Mouse (Mus musculus) inflammation-experienced regulatory T-cells, adult 6 months (primary cell): Measurements from ENCODE around the gene Ccdc88b. TPM values are rescaled to one million over a fixed set of nuclear protein-coding genes. Genes with fewer than 3 reads are reported as not detected.

Source experiments
- ATAC-seq: one replicate; pipeline ENCODE4 v1.8.0; 2017
- polyA plus RNA-seq, 3 experiments: library from polyadenylated mRNA; unstranded; fragments of 100-300 nt; shearing (Covaris generic); gene quantifications; one replicate each; pipeline ENCODE4 v1.2.1; 2017

The Ccdc88b gene
- polyA plus RNA-seq, 3 experiments from 2014 or later = 4.4 to 5.8 (median 4.7) TPM

DNA sequence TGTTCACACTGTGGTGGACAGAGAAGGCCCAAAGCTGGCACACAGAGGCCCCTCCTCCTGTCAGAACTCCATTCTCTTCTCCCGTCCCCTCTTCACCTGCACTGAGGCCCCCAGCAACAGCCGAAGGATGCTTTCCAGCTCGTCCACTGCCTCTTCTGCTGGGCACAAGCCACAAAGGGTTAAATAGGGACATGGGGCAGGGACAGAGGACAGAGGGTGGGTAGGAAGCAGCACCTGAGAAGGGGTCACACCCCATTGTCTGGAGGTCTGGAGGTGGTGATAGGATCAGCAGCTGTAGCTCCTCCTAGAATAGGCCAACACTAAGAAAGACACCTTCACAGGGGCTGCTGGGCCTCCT, 1.0 kb downstream of the Ccdc88b start:
- ATAC-seq = no peak

DNA sequence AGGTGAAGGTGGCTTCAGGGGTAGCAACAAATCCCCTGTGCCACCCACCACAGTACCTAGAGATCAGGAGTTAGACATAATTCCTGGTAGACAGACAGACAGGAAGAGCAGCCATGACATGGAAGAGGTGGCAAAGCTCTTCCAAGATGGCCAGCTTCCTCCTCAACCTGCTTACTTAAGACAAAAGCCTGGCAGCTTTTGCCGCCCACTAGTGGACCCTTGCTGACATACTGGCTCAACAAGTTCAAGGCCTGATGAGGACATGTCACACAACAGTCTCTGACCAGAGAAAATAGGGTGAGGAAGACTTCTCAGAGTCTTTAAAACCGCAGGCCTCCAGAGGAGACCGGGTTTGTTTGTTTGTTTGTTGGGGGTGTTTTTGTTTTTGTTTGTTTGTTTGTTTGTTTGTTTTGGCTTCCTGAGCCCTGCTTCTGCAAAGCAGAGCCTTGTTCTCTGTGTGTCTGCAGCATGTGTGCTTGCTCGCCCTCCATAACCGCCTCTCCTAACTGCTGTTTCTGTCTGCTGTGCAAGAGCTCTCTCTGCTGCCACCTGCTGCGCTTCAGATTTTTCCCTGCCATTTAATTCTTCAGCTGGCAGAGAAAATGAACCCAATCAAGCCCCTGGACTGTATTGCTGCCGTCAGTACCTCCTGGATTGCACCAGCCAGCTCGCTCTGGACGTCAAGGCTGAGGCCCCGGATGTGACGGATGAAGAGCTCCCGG, 1.6 kb downstream of the Ccdc88b start:
- ATAC-seq = no peak

DNA sequence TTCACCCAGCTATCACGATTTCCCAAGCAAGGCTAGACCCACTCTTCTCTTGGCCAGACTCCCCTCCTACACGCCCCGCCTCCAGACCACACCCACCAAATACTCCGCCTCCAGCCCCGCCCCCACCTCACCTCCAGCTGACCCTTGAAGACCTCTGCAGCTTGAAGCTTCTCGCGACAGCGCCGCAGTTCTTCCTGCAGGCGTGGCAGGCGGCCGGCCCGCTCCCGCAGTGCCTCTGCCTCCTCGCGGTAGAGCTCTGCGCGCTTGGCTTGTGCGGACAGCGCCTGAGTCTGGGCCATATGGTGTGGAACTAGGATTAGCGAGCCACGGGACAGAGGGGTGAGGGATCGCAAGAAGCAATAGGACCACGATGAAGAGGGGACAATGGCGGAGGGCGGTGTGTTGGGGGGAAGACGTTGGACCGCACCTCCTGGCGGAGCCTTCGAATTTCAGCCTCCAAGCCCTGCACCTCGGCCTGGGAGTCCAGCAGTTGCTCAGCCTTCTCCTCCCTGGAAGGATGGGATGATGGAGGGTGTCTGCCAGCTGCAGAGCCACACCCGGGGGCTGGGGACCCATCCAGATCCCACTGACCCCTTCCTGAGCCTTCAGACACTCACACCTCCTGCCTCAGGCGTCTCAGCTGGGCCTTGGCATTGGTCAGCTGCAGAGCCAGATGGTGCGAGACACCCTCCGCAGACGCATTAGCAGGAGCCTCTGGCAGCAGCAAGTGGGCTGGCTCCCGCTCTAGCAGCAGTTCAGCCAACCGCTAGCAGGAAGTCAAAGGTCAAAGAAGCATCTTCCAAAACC, 2.6 kb downstream of the Ccdc88b start:
- ATAC-seq = no peak

DNA sequence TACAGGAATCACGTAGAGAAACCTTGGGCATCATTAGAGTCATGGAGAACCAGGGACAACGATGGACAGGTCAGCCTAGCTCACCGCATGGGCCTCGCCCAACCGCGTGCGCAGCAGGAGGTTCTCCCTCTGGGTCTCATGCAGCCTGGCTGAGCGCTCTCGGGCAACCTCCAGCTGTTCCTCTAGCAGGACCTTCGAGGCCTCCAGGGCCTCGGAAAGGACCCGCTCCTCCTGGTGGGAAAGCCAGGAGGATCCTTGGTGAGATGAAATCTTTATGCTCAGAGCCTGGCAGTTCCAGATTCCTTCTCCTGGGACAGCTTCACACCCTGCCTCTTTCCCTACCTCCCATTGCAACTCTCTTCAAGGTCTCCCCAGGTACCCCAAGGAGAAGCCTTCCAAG, 3.4 kb downstream of the Ccdc88b start:
- ATAC-seq = no peak

DNA sequence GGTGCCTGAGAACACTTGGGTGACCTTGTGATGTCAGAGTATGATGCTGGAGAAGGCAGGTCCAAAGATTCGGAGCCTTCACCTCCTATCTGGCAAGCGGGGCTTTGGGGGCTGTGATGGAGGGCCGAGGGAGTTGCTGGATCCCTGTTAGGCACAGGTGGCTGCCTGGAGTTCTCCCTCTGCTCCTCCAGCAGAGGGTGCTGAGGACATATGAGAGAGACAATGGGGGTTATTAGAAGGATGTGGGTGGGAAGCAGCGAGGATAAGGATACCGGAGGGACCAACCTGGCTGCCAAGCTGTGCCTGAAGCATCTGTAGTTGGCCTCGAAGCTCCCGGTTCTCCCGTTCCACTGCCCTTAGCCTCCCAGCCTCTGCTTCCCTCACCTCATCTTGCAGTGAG, 4.1 kb downstream of the Ccdc88b start:
- no peak for ATAC-seq

DNA sequence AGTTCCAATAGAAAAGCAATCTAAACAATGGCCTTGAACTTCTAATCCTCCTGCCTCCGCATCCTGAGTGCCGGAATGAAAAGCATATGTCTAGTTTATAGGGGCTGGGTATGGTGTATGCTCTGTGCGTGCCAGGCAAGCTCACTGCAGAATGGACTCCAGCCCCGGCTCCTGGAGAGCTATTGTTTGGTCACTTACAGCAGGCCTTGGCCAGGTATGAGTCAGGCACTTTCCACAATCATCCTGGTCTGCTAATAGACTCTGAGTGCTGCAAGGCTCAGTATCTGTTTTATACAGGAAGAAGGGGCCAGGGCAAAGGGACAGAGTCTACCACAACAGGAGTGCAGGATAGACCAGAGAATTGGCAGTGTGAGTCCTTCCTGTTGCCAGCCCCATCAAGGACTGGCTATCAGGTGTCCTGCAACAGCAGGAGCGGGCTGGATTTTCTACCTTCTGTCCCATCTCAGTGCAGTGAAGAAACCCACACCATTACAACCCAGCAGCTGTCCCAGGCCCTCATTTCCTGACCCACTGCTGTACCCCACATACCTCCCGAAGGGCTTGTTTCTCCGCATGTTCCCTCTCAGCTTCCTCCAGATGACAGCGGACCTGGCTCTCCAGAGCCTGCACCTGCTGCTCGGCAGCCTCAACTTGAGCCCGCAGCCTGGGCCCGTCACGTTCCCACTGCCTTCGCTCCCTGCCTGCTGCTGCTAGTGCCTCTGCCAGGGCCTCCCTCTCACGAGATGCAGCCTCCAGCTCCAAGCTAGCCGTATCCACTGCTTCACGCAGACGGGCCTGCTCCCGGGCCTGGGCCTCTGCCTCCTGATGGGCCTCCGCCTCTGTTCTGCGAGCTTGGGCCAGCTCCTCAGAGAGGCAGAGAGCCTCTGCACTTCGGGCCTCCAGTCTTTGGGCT, 5.4 kb downstream of the Ccdc88b start:
- no peak for ATAC-seq

DNA sequence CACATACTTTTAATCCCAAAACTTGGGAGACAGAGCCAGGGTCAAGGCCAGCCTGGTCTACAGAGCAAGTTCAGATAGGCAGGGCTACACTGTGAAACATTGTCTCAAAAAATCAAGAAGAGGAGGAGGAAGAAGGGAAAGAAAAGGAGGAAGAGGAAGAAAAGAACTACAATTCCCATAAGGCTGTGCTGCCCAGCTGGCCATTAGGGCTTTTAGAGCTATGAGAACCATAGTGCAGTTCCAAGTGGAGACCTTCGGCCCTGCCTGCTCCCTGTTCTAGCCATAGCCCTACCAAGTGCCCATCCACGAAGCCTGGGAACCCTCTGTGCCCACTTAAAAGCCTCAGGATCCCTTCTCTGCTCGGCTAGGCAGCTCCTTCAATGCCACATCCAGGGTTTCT, 6.5 kb downstream of the Ccdc88b start:
- ATAC-seq = no peak

DNA sequence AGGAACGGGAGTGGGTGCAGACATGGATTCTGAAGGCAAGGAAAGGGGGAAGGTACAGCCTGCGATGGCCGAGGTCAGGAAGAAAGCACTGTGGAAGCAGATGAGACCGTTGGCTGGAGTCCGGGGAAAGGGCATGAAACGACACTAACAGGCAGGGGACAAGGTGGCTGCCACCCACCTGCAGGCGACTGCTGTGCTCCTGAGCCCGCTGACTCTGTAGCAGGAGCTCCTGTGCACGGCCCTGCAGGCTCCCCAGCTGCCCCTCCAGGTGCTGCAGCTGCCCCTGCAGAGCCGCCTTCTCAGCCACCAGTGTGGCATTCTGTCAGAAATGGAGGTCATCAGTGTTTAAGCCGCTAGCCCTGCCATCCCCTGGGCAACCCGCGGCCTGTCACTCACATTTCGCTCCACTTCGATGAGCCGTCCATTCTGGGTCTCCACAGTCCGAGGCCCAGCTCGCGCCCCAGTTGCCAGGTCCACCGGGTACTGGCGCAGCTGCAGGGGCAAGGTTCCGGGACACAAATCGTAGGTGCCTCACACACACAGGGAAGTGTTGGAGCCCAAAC, 8.4 kb downstream of the Ccdc88b start:
- ATAC-seq = no peak

DNA sequence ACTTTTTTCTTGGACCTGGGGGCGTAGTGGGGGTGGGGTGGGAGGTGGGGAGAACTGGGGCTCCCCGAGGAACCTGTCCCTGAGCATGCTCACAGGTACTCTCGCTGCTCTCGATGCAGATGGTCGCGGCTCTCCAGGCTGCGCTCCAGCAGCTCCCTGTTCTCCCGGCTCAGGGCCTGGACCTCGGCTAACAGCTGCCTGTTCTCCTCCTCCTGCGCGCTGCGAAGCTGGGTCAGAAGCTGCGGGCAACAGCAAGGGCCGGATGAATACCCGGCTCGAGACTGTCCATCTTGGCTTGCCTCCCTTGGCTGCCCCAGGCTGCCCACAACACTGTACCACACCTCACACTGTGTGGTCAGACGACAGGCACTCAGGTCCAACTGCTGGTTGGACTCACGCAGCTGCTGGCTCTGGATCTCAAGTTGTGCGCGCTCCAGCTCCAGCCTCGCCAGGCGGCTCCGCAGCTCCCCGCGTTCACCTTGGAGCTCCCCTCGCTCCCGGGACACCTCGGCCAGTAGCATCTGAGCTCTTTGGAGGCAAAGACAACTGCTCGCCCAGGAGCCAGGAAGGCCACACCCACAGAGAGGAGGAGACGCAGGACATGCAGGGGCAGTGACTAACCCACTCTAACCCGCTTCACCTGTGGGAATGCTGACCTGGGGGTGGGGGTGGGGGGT, 10.0 kb downstream of the Ccdc88b start:
- no peak for ATAC-seq

DNA sequence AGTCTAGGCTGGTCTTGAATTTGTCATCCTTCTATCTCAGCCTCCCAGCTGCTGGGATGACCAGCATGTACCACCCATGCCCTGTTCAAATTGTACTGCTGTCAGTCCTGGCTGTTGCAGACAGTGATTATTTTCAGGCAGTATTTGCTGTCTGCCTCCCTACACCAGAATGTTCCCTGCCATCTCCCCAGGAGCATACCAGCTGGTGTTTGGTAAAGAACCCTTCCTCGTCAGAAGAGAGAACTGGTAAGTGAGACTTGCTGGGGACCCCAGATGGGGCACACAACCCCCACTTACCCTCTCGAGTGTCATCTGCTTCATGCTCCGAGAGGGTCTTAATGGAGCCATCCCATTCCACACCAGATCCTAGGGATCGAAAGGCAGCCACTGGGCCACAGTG, 12.0 kb downstream of the Ccdc88b start:
- no peak for ATAC-seq

DNA sequence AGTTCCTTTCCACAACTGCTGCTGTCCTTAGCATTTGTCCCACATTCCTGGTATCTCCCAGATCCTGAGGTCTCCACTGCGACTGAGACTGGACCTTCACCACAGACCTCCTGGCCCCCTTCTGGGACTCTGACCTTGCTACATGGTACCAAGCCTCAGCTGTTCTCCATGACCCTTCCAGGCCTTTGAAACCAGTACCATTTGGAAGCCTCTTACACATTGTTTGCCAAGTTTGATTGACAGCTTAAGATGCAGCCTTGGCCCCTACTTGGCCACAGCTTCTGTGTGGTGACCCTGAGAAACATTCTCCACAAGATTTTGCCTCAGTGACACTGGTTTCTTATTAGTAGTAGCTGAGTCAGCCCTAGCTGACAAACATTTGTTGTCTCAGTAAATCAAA, 15.7 kb downstream of the Ccdc88b start:
- ATAC-seq = no peak

DNA sequence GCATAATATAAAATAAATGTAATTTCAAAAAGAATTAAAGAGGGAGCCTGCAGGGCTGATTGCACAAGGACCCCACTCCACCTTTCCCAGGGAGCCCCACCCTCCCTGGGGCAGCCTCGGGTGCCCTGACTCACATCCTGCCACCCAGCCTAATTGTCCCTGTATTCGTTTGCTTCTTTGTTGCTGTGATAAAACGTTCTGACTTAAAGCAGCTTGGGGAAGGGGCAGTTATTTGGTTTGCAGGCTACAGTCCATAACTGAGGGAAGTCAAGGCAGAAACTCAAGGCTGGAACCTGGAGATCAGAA, 16.8 kb downstream of the Ccdc88b start:
- peak; percentile 58 for ATAC-seq

DNA sequence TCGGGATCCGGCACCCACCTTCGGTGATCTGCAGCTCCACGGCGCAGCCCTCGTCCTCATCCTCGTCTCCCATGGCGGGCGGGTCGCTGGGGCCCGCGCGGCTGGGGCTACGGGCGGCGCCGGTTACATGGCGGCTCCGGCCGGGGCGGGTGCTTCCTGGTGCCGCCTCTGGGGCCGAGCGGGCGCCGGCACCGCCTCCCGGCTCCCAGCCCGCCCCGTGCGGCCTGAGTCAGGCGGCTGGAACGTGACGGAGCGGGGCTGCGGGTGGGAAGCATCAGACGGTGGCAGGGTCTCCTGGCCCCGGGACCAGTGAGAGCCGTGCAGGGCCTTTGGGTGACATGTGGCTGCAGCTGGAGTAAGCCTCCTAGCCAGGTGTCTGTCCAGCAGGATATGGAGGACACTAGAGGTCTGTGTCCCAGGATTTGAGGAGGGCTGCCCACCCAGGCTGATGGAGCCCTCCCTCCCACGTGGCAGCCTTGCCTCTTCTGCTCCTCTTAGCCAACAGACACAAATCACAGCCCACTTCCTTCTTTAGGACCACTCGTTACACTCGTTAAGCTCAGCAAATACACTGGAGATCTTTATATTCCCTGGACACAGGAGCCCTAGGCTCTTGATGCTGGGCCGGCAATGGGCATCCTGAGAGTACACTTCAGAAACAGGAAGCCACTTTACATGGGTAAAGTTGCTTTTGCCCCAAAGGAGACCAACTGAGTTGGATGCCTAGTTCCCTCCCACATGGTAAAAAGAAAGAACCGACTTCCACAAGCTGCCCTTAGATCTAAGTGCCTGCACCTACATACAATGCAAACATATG, 17.3 kb downstream of the Ccdc88b start, which contains the start of gene Rps6ka4:
Gene Rps6ka4 (minus strand): TSS at position 162 of the 817 bp plus-strand sequence.
- peak; percentile 74 for ATAC-seq

DNA sequence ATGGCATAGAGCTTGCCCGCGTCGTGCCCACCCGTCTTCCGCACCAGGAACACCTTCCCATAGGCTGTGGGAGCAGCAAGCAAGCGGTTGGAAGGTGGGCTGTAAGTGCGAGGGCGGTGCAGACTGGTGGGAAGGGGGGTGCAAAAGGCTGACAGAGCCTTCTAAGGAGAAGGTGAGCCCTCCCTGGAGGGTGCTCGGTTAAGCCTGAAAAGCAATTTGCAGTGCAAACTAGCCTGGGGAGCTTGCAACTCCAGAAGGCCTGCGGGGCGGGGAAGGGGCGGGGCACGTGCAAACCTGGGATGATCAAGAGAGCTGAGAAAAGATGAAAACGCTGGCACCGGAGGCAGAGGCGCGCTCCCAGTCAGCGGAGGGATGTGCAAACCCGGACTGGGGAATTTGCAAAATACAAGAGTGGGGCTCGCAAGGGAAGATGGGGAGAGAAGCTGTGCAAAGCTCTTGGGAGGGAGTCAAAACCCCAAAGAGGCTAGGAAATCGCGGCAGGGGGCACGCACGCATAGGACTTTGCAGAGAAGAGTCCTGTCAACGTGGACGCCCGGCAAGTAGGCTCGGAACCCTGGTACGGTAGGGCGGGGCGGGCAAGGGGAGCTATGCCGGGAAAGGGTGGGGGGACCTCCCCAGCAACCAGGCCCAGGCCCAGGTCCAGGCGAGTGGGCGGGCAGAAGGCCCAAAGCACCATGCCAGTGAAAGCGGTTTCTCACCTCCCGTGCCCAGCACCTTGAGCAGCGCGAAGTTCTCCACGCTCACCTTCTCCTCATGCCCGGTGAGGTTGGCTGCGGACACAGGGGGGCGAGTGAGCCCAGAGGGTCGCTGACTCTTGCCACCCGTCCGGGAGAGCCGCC, 18.2 kb downstream of the Ccdc88b start:
- no peak for ATAC-seq

DNA sequence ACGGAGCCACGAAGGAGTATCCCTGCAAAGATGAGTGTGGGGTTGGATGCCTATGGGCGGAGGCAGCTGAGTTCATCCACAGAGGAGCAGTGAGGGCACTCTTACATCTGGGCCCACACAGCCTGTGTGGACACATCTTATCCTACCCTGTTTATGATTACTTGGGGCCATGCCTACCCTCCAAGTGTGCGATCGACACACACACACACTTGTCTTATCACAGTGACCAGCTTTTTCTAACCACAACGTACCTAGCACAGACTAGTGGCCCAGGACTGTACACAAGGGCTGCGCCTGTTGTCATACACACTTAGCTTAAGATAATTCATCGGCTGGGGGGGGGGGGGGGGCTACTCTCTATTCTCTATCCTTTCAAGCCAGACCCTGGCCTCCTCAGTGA, 25.6 kb downstream of the Ccdc88b start:
- no peak for ATAC-seq

DNA sequence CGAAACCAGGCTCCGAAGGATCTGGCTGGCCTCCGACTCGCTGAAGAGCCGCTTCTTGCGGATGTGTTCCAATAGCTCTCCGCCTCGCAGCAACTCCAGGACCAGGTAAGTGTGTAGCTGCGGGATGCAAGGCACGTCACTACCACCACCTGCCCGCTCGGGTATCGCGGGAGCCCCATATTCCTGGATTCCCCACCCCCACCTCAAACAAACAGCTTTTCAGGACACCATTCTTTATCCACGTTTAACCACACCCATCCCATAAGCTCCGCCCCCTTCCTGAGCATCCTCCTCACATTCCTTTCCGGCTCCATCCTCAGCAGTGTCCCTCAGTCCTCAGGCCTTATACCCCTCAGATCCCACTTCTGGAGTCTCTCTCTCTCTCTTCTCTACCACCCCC, 26.7 kb downstream of the Ccdc88b start:
- ATAC-seq = no peak

DNA sequence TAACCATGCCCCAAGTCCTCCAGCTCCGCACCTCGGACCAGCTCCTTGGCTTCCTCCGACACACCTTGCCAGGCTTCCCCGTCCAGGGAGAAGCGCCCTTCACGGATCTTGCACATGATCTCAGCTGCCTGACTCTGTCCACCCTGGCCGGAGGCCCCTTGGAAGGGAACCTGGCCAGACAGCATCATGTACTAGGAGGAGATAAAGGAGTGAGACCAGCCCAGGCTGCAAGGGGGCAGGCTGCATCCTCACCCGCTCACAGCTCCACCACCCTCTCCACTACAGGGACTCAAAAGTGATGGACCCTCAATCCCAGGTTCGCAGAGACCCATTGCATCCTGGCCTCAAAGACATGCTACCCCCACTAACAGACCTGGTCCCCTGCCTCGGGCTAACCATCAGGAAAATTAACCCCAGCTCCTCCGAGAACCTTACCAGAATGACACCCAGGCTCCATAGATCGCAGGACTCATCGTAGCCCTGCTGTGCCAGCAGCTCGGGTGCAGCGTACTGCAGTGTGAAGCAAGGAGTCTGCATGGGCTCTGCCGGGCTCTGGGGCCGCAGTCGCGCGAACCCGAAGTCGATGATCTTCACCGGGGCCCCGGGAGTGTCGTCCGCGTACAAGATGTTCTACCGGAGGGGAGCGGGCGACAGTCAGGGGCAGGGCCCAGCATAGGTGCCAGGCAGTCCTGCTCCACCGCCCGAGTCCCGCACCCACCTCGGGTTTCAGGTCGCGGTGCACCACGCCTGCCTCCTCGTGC, 27.3 kb downstream of the Ccdc88b start:
- no peak for ATAC-seq

DNA sequence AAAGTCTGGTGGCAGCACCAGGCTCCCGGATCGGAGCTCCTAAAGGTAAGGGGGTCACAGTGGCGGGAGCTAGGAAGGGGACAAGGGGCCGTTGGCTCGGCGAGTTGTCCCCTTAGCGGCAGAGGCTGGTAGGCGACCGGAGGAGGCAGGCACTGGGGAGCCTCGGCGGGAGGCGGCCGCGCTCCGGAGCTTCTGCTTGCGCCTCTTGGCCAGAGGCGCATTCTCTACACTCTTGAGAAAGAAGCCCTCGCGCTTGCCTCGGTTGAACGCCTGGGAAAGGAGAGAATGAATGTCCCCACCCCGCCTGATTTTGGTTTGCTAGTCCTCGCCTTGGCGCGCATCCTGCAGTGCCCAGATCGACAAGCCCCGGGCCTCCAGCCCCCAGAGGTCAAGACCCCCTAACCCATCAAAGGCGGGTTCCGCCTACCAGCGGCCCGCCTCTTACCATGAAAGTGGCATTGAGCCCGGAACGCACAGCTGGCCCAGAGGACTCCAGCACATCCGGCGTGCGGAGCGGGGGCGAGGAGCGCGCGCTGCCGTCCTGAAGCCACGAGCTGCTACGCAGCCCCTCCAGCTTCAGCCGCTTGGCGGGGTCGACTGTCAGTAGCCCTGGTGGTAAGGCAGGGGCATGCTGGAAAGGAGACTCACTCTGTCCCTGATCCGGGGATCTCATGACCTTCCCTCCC, 28.0 kb downstream of the Ccdc88b start:
- ATAC-seq = no peak

DNA sequence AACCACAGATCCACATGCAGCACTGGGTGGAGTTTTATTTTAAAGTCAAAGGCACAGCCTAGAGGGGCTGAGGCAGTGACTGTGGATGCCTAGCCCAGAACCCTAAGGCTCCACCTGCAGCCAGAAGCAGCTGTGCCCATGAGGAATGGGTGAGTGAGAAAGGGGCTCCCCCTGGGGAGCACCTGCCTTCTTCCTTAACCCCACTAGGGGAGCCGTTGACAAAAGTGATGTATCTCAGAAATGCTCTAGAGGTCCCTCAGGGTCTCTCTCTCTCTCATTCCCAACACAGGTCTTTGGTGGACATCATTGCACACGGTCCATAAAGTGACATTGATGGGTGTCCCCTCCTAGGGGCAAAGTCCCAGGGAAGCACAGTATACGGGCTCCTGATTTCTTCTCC, 28.9 kb downstream of the Ccdc88b start:
- ATAC-seq = no peak
